Mouse (Mus musculus): ENCODE measurements around the gene Aasdhppt.
A peak's percentile ranks its signal among the peaks of the same experiment; 100 is the strongest.

Aasdhppt gene

DNA sequence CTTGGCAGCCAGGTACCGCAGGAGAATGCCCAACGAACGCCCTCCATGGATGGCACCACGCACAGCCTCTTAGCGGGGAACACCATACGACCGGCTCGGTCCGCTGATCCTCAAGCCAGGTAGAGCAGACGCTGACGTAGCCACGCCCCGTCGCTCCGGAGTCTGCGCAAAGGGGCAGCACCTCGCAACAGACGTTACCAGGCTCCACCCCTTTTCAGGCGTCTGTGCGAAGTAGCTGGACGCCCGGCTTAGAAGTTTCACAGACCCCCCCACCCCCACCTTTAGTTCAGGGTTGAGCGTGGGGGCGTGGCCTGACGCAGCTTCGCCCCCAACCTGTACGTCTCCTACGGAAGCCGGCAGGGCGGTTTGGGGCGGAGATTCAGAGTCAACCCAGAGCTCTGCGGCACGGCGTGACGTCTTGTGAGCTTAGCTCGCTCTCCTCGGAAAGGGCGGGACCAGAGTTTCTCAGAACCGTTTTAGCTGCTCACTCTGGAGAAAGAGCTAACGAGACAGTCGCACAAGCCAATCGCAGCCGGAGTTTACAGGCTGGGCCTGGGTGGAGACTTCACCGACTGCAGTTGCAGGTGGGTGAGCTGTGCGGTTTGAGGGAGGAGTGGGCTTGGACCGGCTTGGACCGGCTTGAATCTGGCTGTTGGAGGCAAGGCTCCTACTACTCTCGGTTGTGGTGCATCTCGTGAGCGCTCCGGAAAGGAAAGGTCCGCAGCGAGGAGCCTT is at the start of gene Aasdhppt, which contains the start of gene Kbtbd3:
Gene Aasdhppt (minus strand): TSS at position 121 of the 735 bp plus-strand sequence.
Gene Kbtbd3 (plus strand): TSS at position 483 of the 735 bp plus-strand sequence.
- peak; percentile 100 for DNase-seq

DNA sequence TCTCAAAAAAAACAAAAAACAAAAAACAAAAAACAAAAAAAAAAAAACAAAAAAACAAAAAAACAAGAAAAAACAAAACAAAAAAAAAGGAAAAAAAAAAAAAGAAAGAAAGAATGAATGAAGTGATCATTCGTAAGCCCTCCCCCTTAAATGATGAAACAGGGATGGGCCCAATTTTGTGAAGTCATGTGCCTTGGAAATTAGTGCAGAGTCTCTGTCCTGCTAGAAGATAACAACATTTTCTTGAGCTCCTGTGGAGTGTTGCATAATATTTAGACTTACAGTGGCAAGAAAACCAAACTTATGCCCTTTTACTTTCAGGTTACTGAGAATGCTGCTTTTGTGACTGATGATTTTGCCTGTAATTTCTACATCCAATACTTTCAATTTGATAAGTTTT is 43.9 kb upstream of the Aasdhppt start:
- DNase-seq: no peak

DNA sequence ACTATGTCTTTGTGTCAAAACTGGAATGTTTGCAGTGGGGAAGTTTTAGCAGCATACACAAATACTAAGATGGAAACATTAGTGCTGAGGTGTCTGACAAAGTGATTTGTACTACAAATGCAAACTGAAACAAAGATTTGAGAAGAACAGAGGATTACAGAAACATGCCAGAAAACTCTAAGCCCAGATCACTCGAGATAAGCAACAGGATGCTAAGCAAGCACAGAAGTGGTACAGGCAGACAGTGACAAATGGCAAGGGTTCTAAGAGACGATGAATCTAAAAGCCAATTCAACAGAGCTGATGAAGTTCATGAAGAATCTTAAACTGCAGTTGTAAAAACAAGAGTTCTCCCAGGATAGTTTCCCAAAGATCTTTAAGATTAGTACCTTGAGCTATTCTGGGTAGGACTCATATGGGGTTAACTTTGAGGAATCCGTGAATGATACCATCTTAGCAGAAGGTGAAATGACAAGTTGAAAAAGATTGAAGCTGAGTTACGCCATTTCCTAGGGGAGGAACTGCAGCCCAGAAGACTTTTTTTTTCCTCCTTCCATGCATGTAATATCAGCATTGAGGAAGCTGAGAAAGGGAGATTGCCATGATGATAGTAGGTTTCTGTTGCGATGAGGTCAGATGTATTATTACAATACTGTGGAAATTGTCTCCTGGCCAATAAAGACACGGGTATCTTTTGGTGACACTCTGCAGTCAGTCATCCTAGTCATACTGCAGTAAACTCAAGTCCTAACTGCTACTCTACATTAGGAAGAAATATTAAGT is 9.9 kb upstream of the Aasdhppt start:
- no peak for DNase-seq

DNA sequence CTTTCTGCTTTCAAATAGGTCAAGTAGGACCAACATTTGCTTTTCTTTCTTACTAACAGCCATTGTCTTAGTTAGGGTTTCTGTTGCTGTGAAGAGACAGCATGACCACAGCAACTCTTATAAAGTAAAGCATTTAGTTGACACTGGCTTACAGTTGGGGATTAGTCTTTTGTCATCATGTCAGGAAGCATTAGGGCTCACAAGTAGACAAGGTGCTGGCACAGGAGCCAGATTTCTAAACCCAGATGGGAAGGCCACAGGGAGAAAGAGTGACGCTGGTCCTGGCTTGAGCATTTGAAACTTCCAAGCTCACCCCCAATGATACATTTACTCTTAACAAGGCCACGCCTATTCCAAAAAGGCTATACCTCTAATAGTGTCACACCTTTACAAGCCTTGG is 6.5 kb upstream of the Aasdhppt start:
- no peak for DNase-seq

DNA sequence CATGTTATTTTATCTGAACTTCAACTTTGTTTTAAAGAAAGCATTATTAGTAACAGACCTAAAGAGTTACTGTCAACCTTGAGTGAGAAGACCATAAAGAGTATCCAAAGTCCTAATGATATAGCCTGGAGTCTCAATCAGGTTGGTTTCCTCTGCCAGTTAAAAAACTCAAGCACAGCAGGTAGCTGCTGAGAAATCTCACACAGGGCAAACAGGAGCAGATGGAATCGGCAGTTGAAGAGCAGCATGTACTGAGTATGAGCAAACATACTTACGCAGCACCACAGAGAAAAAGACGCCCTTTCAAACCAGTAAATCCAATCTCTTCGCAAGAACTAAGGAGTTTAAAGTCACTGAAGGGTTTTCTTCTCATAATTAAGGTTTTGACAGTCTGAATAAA is 4.7 kb upstream of the Aasdhppt start:
- no peak for DNase-seq

DNA sequence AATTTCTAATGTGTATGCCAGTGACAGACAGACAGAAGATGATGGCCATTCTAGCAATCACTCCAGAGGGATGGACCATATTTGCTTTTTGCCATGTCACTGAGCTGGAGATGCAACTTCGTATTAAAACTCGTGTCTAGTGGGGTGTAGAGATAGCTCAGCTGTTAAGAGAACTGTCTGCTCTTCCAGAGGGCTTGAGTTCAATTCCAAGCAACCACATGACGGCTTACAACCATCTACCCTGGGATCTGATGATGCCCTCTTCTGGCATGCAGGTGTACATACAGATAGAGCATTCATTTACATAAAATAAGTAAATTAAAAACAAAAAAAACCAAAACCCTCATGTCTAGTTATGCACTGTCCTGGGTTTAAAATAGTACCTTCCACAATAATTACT is 1.9 kb upstream of the Aasdhppt start:
- DNase-seq: no peak

DNA sequence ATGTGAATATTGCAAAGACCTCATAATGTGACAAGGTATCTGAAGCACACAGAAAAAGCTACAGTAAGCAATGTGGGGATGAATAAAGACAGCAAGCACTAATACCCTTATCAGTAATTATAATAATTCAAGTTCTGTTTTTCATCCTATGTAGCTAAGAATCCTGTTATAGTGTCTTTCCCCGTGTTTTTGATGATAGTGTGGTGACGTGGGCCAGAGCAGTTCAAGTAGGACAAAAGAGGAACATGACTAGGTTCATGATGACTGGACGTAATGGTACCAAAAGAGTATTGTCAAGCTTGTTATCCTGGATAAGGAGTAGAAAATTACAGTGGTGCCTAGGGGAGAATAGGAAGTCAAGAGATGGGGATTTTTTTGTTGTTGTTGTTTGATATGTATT is 1.4 kb upstream of the Aasdhppt start:
- DNase-seq: no peak

DNA sequence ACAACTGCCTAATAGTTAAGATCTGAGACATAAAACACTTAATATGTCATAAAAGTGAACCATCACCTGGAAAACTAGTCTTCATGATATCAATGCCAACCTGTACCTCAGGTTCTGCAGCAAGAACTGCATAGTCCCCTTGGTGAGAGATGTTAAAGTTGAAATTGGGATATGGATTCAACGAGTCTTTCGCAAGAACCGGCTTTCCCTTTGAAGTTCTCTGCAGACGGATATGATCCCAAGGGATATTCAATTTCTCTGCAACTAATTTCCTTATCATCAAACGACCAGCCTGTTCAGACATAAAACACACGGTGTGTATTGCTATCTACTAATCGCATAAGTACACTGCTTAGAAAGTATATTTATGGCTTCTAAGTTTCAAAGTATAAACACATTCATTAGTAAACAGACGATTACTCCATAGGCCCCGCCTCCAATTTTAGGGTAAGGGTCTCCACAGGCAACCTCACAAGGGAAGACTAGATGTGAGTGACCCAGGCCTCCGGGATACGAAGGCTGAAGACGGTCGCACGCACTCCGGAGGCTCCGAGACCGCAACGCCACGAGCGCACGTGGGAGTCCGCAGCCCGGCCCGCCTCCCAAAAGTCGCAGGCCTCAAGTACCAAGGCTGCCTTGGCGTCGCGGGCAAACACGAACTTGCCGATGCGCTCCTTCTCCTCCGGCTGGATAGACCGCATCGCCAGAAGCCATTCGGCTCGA is 482 bp downstream of the Aasdhppt start:
- no peak for DNase-seq

DNA sequence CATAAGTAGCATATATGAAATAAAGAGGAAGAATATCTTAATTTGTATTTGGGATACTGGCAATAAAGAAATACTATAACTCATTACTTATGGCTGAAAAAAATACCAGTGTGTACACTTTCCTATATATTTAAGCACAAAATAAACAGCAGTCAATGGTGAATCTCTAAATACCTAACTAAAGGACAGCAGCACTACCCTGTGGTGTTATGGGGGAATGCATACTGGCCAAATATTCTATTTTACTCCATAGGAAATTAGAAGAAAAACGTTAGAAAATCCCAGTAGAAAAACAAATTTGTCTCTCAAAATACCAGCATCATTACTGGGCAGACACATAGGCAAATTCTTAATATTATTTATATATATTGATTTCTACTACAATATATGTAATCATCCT is 4.4 kb downstream of the Aasdhppt start:
- no peak for DNase-seq

DNA sequence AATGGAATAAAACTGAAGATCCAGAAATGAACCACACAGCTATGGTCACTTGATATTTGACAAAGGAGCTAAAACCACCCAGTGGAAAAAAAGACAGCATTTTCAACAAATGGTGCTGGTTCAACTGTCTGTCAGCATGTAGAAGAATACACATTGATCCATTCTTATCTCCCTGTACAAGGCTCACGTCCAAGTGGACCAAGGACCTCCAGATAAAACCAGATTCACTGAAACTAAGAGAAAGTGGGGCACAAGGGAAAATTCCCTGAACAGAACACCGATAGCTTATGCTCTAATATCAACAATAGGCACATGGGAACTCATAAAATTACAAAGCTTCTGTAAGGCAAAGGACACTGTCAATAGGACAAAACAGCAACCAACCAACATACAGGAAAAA is 8.8 kb downstream of the Aasdhppt start:
- DNase-seq: no peak

DNA sequence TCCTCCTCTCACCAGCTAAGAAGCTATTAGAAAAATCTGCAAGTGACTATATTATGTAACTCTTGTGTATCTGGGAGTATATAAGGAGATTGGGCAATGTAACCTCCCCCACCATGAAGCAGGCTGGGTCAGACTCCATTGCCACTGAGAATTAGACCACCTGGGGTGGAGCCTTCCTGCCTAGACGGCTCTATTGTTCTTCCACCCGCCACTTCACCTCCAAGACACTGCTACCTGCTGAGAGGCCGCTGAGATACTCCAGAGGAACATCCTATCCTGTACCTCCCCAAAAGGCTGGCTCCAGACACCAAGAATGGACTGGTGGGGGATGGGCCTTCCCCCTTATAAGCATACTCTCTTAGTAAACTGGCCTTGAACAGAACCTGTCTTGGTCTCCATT is 25.4 kb downstream of the Aasdhppt start:
- DNase-seq: no peak

DNA sequence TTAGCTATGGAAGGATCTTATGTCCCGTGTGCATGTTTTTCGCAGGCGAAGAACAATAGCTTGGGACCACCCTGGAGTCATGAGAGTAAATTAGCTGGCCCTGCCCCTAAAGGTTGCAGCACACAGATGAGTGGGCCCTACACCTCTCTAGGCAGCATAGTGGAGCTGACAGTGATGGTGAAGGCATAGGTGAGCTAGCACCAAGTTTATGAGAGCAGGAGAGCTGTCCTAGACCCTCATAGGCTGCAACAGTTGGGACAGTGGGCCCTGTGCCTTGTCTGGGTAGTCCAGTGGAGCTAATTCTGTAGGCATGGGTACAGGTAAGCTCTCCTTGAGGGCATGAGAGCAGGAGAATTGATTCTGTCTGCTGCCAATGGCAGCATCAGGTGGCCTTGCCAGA is 42.4 kb downstream of the Aasdhppt start:
- peak; percentile 82 for DNase-seq

DNA sequence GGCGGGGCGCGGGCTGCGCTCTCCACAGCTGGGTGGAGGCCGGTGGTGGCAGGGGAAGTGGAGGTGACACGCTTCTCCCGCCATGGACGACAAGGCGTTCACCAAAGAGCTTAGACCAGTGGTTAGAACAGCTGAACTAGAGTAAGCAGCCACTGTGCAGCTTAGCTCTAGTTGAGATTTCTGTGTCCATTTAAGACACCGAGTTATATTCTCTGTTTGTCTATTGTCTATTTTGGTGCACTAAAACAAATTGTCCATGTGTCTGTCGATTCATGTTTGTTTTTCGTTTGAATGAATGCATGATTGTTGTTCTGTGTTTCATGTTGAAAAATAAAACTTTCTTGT is 48.6 kb downstream of the Aasdhppt start:
- DNase-seq: no peak

DNA sequence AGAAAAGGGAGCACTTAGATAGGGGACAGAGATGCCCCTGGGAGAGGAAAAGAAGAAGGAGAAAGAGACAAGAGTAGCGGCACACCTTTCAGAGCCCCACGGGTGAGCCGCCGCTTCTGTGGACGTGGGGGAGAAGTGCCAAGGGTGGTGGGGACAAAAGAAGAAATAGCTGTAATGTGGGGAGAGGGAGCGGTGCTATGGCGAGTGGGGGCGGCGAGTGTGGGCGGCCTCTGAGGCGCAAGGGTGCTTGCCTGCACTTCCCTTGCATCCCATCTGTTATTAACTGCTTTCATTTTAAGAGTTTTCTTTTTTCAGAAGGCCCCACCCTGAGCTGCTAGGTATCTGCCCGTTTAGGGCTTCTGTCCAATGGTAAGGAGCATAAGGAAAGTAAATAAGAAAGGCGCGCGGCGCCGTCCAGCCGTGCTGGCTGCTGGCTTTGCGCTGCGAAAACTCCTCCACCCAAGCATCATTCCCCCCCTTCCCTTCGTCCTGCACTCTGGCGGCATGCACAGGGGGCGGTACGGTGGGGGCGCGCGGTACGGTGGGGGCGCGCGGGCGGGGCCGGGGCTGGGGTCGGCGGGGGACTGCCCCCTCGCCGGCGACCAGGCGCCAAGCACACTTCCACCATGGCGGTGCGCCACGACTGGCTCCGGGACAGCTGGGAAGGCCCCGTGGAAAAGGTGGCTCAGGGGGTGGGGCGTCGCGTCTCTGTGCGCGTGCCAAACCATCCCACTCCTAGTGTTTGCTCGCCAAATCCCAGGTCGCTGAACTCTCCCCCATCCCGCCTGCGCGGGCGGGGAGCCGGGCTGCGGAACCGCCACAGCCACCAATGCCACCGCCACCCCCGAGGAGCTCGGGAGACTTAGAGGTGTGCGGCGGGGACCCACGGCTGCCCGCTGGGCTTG is 49.2 kb downstream of the Aasdhppt start:
- DNase-seq: no peak

DNA sequence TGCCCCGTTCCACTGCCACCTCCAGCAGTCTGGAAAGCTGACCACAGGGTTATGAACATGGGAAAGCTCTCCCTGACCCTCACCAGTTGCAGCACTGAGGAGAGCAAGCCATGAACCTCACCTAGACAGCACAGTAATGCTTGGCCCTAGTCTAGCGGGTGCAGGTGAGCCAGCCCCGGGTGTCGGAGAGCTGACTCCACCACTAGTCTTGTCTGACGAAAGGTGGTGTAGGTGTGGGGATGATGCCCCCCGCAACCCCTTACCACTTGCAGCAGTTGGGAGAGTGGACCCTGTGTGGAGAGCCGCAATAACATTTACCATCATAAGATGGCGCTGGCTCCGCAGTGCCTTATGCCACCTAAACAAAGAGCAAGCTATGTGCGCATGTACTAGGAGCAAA is 50.2 kb downstream of the Aasdhppt start:
- DNase-seq: peak; percentile 89
